Mouse (Mus musculus) liver, adult 2 months (tissue): ENCODE results near the gene Lgr6. TPM values are rescaled to one million over a fixed set of nuclear protein-coding genes. Genes with fewer than 3 reads are reported as not detected.

Source experiments
- DNase-seq: peaks from one replicate; pipeline ENCODE4 v3.0.0-alpha.2; 2011; ENCODE audit warnings: low read depth, low spot score; ENCODE audit errors: extremely low read depth
- H3K27ac ChIP-seq: fragments of 200-500 bp; replicated peaks from 2 replicates; pipeline ENCODE4 v1.5.1; 2012; ENCODE audit warnings: low read depth, mild to moderate bottlenecking, control low read depth, inconsistent platforms, low read length; ENCODE audit not compliant: insufficient read depth
- H3K27me3 ChIP-seq: fragments of 200-500 bp; 2 replicates; pipeline ENCODE4 v1.6.1; 2012; ENCODE audit warnings: mild to moderate bottlenecking, moderate library complexity, low read length, inconsistent platforms; ENCODE audit not compliant: control insufficient read depth, insufficient read depth
- H3K36me3 ChIP-seq: fragments of 200-500 bp; 2 replicates; pipeline ENCODE4 v1.6.1; 2012; ENCODE audit warnings: low read length, inconsistent platforms; ENCODE audit not compliant: control insufficient read depth, insufficient read depth
- H3K4me1 ChIP-seq: fragments of 200-500 bp; 2 replicates; pipeline ENCODE4 v1.6.1; 2011; ENCODE audit warnings: low read length; ENCODE audit not compliant: control insufficient read depth, insufficient read depth
- H3K4me3 ChIP-seq: fragments of 200-500 bp; 2 replicates; pipeline ENCODE4 v1.5.1; 2011; ENCODE audit warnings: low read depth, mild to moderate bottlenecking, control low read depth, low read length, moderate library complexity; ENCODE audit not compliant: insufficient read depth
- H3K79me2 ChIP-seq: fragments of 200-500 bp; 2 replicates; pipeline ENCODE4 v1.6.1; 2012; ENCODE audit warnings: inconsistent platforms, mild to moderate bottlenecking, low read length, moderate library complexity; ENCODE audit not compliant: control insufficient read depth, insufficient read depth
- H3K9ac ChIP-seq: fragments of 200-500 bp; 2 replicates; pipeline ENCODE4 v1.6.1; 2012; ENCODE audit warnings: low read depth, mild to moderate bottlenecking, control low read depth, inconsistent platforms, low read length
- CTCF ChIP-seq: fragments of 200-500 bp; IDR thresholded peaks from 2 replicates; pipeline ENCODE4 v1.5.1; 2011; ENCODE audit warnings: low read depth, low read length, control low read depth
- POLR2A ChIP-seq: fragments of 200-500 bp; IDR thresholded peaks from 2 replicates; pipeline ENCODE4 v1.6.1; 2011; ENCODE audit warnings: low read length, control low read depth; ENCODE audit not compliant: insufficient read depth; ENCODE audit errors: extremely low read depth
- WGBS: fragments of 180-500 bp; shearing (Covaris S2); methylation state at CpG from one replicate; pipeline ENCODE4 v1.1.7; 2018; 5-methylcytosine and 5-hydroxymethylcytosine counted together
- polyA plus RNA-seq: library from polyadenylated mRNA; depleted of rRNA; stranded (reverse); fragments of >200 nt; gene quantifications from 2 replicates; pipeline ENCODE4 v1.2.3, GENCODE M21; 2012
- total RNA-seq: library from RNA; depleted of rRNA; stranded (reverse); fragments of >200 nt; gene quantifications from 2 replicates; pipeline ENCODE4 v1.2.3, GENCODE M21; 2014

The Lgr6 gene
- total and polyA plus RNA-seq, 2 experiments = under 0.01 TPM; not detected in 1

GRCm38 (mm10) chr1:134996471-134996870 lies 108.6 kb downstream of the Lgr6 start:
- TF ChIP-seq POLR2A (no peak), CTCF (no peak)
- Histone ChIP-seq H3K27me3 (no peaks in the 10 kb centered on the region), H3K27ac (no peak overlapping the region), H3K79me2 (no peaks in the 10 kb centered on the region), H3K4me1 (no peaks in the 10 kb centered on the region), H3K36me3 (no peaks in the 10 kb centered on the region), H3K4me3 (no peak overlapping the region), H3K9ac (no peak overlapping the region)
- no peak for DNase-seq
- 83% methylated on average over 7 of the region's 7 CpGs for WGBS

GRCm38 (mm10) chr1:134995954-134996353 lies 109.1 kb downstream of the Lgr6 start:
- no peaks in the 10 kb centered on the region for H3K4me1 ChIP-seq
- peak; percentile 25 for DNase-seq
- no peak overlapping the region for H3K9ac ChIP-seq
- no peaks in the 10 kb centered on the region for H3K36me3 ChIP-seq
- no peaks in the 10 kb centered on the region for H3K79me2 ChIP-seq
- H3K27me3 ChIP-seq = no peaks in the 10 kb centered on the region
- no peak overlapping the region for H3K4me3 ChIP-seq
- TF ChIP-seq CTCF = no peak
- TF ChIP-seq POLR2A = no peak
- no peak overlapping the region for H3K27ac ChIP-seq
- 0% methylated on average over 1 of the region's 1 CpGs for WGBS

- 87% methylated on average over 4 of the region's 4 CpGs for WGBS
- no peak for DNase-seq
- no peaks in the 10 kb centered on the region for H3K79me2 ChIP-seq
- no peaks in the 10 kb centered on the region for H3K36me3 ChIP-seq
- no peaks in the 10 kb centered on the region for H3K4me1 ChIP-seq
- no peak overlapping the region for H3K4me3 ChIP-seq
- H3K9ac ChIP-seq = no peak overlapping the region
- H3K27ac ChIP-seq = no peak overlapping the region
- TF ChIP-seq CTCF (no peak), POLR2A (no peak)
- H3K27me3 ChIP-seq = no peaks in the 10 kb centered on the region
Measured at GRCm38 (mm10) chr1:134995437-134995836, 109.6 kb downstream of the Lgr6 start.

GRCm38 (mm10) chr1:134994739-134995138 lies 110.3 kb downstream of the Lgr6 start:
- no peak overlapping the region for H3K4me3 ChIP-seq
- no peak for DNase-seq
- 78% methylated on average over 3 of the region's 3 CpGs for WGBS

GRCm38 (mm10) chr1:134992046-134992645 lies 112.9 kb downstream of the Lgr6 start:
- H3K4me3 ChIP-seq = no peak overlapping the region
- H3K27ac ChIP-seq = no peak overlapping the region
- DNase-seq = no peak
- H3K4me1 ChIP-seq = no peaks in the 10 kb centered on the region
- H3K79me2 ChIP-seq = no peaks in the 10 kb centered on the region
- no peak overlapping the region for H3K9ac ChIP-seq
- WGBS = 50% methylated on average over 8 of the region's 8 CpGs
- peaks cover 9% of the 10 kb centered on the region for H3K27me3 ChIP-seq
- no peak for TF ChIP-seq CTCF
- no peak for TF ChIP-seq POLR2A
- no peaks in the 10 kb centered on the region for H3K36me3 ChIP-seq

More at GRCm38 (mm10) chr1:134994739-134995138, 110.3 kb downstream of the Lgr6 start:
- Histone ChIP-seq H3K27ac (no peak overlapping the region), H3K4me1 (no peaks in the 10 kb centered on the region), H3K79me2 (no peaks in the 10 kb centered on the region), H3K27me3 (no peaks in the 10 kb centered on the region), H3K36me3 (no peaks in the 10 kb centered on the region), H3K9ac (no peak overlapping the region)
- TF ChIP-seq POLR2A = no peak
- TF ChIP-seq CTCF = no peak

GRCm38 (mm10) chr1:134989372-134989771 lies 115.7 kb downstream of the Lgr6 start:
- H3K4me1 ChIP-seq = no peaks in the 10 kb centered on the region
- peaks cover 9% of the 10 kb centered on the region for H3K27me3 ChIP-seq
- 6% methylated on average over 7 of the region's 7 CpGs for WGBS
- no peak overlapping the region for H3K27ac ChIP-seq
- TF ChIP-seq CTCF = peak; percentile 68
- TF ChIP-seq POLR2A = no peak
- H3K36me3 ChIP-seq = no peaks in the 10 kb centered on the region
- H3K9ac ChIP-seq = no peak overlapping the region
- DNase-seq = peak; percentile 62
- H3K4me3 ChIP-seq = no peak overlapping the region
- H3K79me2 ChIP-seq = no peaks in the 10 kb centered on the region
